Mouse (Mus musculus): ENCODE measurements around the gene 2410004P03Rik. TPM values are rescaled to one million over a fixed set of nuclear protein-coding genes. Genes with fewer than 3 reads are reported as not detected.

Gene 2410004P03Rik
- polyA plus RNA-seq, 1 experiment from 2014 or later: 0.29 TPM

DNA sequence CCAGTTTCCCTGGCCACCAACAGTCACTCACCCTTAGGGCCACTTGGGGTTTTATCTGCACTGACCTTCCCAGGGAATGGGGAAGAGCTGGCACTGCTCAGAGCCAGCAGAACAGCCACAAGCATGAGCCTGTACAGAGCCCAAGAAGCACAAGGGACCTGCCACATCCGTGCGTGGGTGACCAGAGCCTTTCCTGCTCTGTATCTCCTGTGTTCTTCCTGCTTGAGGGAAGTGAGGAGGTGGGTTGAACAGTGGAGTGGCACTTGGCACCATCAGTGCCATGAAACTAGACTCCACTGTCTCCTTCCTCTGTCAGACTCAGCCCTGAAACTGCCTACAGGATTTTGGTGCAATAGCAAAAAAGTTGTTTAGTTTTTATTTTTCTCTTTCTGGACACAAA lies 41.1 kb upstream of the 2410004P03Rik start:
- H3K4me2 ChIP-seq (replicated peaks; ENCODE audit: low read depth): no peak overlapping the region
- H3K4me3 ChIP-seq (ENCODE audit: low read depth, low read length): no peak overlapping the region
- no peak for DNase-seq (ENCODE audit: low spot score)
- H3K9ac ChIP-seq (ENCODE audit: low read length): no peak overlapping the region
- no peaks in the 10 kb centered on the region for H3K4me1 ChIP-seq (replicated peaks; ENCODE audit: control insufficient read depth, insufficient read depth)
- ATAC-seq (ENCODE audit: low FRiP score, low TSS enrichment): no peak
- H3K9me3 ChIP-seq (ENCODE audit: control insufficient read depth, low read length): no peaks in the 10 kb centered on the region
- H3K27ac ChIP-seq (replicated peaks): no peak overlapping the region
- no peaks in the 10 kb centered on the region for H3K27me3 ChIP-seq (ENCODE audit: control insufficient read depth, insufficient read depth, low read length)
- H3K36me3 ChIP-seq (ENCODE audit: control insufficient read depth, insufficient read depth, low read length): no peaks in the 10 kb centered on the region
- TF ChIP-seq EP300 (optimal IDR thresholded peaks at IDR 0.05) (no peak), CTCF (IDR thresholded peaks at IDR 0.05; ENCODE audit: low read depth) (no peak)
- whole genome bisulfite sequencing: 61% methylated on average over 2 of the region's 2 CpGs

GRCm38 (mm10) chr12:17051057-17051456 lies 39.5 kb upstream of the 2410004P03Rik start:
- 44% methylated on average over 4 of the region's 4 CpGs for WGBS
- no peak for ATAC-seq (ENCODE audit: low FRiP score, low TSS enrichment)

DNA sequence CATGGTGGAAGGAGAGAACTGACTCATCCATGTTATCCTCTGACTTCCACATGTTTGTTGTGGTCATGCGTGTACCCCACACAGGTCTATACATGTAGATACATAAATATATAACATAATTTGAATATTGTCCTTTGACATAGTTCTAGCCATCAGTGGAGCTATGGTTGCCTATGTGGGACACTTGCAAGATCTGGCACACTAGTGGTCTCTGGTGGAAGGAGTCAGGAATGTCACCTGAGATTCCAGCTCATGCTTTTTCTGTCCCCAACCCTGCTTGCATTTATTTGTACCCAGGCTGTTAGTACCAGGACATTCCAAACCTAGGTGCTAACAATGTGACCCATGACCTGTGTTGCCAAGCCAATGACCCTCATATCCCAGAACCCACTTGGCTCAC lies 38.3 kb upstream of the 2410004P03Rik start:
- no peak overlapping the region for H3K9ac ChIP-seq (ENCODE audit: low read length)
- DNase-seq (ENCODE audit: low spot score) (no peak), ATAC-seq (ENCODE audit: low FRiP score, low TSS enrichment) (no peak)
- TF ChIP-seq EP300 (optimal IDR thresholded peaks at IDR 0.05): no peak
- TF ChIP-seq CTCF (IDR thresholded peaks at IDR 0.05; ENCODE audit: low read depth): peak; percentile 25; the same call in 1 of the 2 replicates
- no peak overlapping the region for H3K27ac ChIP-seq (replicated peaks)
- 97% methylated on average over 1 of the region's 1 CpGs for WGBS
- no peaks in the 10 kb centered on the region for H3K4me1 ChIP-seq (replicated peaks; ENCODE audit: control insufficient read depth, insufficient read depth)
- H3K27me3 ChIP-seq (ENCODE audit: control insufficient read depth, insufficient read depth, low read length): no peaks in the 10 kb centered on the region
- H3K4me2 ChIP-seq (replicated peaks; ENCODE audit: low read depth): no peak overlapping the region
- H3K36me3 ChIP-seq (ENCODE audit: control insufficient read depth, insufficient read depth, low read length): no peaks in the 10 kb centered on the region
- H3K9me3 ChIP-seq (ENCODE audit: control insufficient read depth, low read length): no peaks in the 10 kb centered on the region
- H3K4me3 ChIP-seq (ENCODE audit: low read depth, low read length): no peak overlapping the region

More at GRCm38 (mm10) chr12:17051057-17051456, 39.5 kb upstream of the 2410004P03Rik start:
- Histone ChIP-seq H3K9ac (ENCODE audit: low read length) (no peak overlapping the region), H3K4me2 (replicated peaks; ENCODE audit: low read depth) (no peak overlapping the region), H3K9me3 (ENCODE audit: control insufficient read depth, low read length) (no peaks in the 10 kb centered on the region), H3K4me1 (replicated peaks; ENCODE audit: control insufficient read depth, insufficient read depth) (no peaks in the 10 kb centered on the region), H3K4me3 (ENCODE audit: low read depth, low read length) (no peak overlapping the region), H3K36me3 (ENCODE audit: control insufficient read depth, insufficient read depth, low read length) (no peaks in the 10 kb centered on the region), H3K27me3 (ENCODE audit: control insufficient read depth, insufficient read depth, low read length) (no peaks in the 10 kb centered on the region), H3K27ac (replicated peaks) (no peak overlapping the region)
- DNase-seq (ENCODE audit: low spot score): no peak
- no peak for TF ChIP-seq CTCF (IDR thresholded peaks at IDR 0.05; ENCODE audit: low read depth)
- no peak for TF ChIP-seq EP300 (optimal IDR thresholded peaks at IDR 0.05)

GRCm38 (mm10) chr12:17048979-17049612 lies 37.6 kb upstream of the 2410004P03Rik start:
- H3K4me3 ChIP-seq (ENCODE audit: low read depth, low read length): no peak overlapping the region
- TF ChIP-seq EP300 (optimal IDR thresholded peaks at IDR 0.05) (no peak), CTCF (IDR thresholded peaks at IDR 0.05; ENCODE audit: low read depth) (no peak)
- H3K27me3 ChIP-seq (ENCODE audit: control insufficient read depth, insufficient read depth, low read length): no peaks in the 10 kb centered on the region
- H3K9ac ChIP-seq (ENCODE audit: low read length): no peak overlapping the region
- no peak for DNase-seq (ENCODE audit: low spot score)
- H3K9me3 ChIP-seq (ENCODE audit: control insufficient read depth, low read length): no peaks in the 10 kb centered on the region
- 78% methylated on average over 7 of the region's 7 CpGs for WGBS
- H3K36me3 ChIP-seq (ENCODE audit: control insufficient read depth, insufficient read depth, low read length): no peaks in the 10 kb centered on the region
- H3K27ac ChIP-seq (replicated peaks): no peak overlapping the region
- H3K4me1 ChIP-seq (replicated peaks; ENCODE audit: control insufficient read depth, insufficient read depth): no peaks in the 10 kb centered on the region
- no peak overlapping the region for H3K4me2 ChIP-seq (replicated peaks; ENCODE audit: low read depth)
- no peak for ATAC-seq (ENCODE audit: low FRiP score, low TSS enrichment)

DNA sequence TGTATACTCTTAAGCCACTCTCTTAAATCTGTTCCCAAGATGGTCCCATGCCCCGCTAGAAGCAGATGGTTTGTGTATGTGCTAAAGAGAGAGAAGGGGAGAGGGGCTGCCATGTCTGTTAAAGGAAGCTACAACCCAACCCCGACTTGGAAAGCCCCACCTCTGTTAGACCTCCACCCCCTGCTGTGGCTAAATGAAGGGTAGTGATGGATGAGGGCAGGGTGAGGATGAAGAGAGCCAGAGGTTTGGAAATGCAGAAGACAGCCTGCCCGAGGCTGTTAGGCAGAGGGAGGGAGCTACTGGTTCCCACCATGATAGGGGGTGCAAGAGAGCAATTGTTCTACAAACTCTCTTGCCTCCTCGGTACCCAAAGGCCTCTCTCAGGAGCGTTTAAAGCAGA lies 31.8 kb upstream of the 2410004P03Rik start:
- H3K27ac ChIP-seq (replicated peaks): no peak overlapping the region
- TF ChIP-seq EP300 (optimal IDR thresholded peaks at IDR 0.05) (no peak), CTCF (IDR thresholded peaks at IDR 0.05; ENCODE audit: low read depth) (no peak)

GRCm38 (mm10) chr12:17040567-17040966 lies 29.0 kb upstream of the 2410004P03Rik start:
- ATAC-seq (ENCODE audit: low FRiP score, low TSS enrichment) (no peak), DNase-seq (ENCODE audit: low spot score) (no peak)
- Histone ChIP-seq H3K27ac (replicated peaks) (no peak overlapping the region), H3K9me3 (ENCODE audit: control insufficient read depth, low read length) (no peaks in the 10 kb centered on the region), H3K36me3 (ENCODE audit: control insufficient read depth, insufficient read depth, low read length) (no peaks in the 10 kb centered on the region), H3K4me3 (ENCODE audit: low read depth, low read length) (no peak overlapping the region), H3K27me3 (ENCODE audit: control insufficient read depth, insufficient read depth, low read length) (no peaks in the 10 kb centered on the region), H3K4me2 (replicated peaks; ENCODE audit: low read depth) (no peak overlapping the region), H3K9ac (ENCODE audit: low read length) (no peak overlapping the region), H3K4me1 (replicated peaks; ENCODE audit: control insufficient read depth, insufficient read depth) (no peaks in the 10 kb centered on the region)
- whole genome bisulfite sequencing: 22% methylated on average over 1 of the region's 1 CpGs
- TF ChIP-seq EP300 (optimal IDR thresholded peaks at IDR 0.05): no peak
- TF ChIP-seq CTCF (IDR thresholded peaks at IDR 0.05; ENCODE audit: low read depth): no peak

More for the DNA sequence above, 31.8 kb upstream of the 2410004P03Rik start:
- Histone ChIP-seq H3K27me3 (ENCODE audit: control insufficient read depth, insufficient read depth, low read length) (no peaks in the 10 kb centered on the region), H3K4me2 (replicated peaks; ENCODE audit: low read depth) (no peak overlapping the region), H3K4me1 (replicated peaks; ENCODE audit: control insufficient read depth, insufficient read depth) (no peaks in the 10 kb centered on the region), H3K36me3 (ENCODE audit: control insufficient read depth, insufficient read depth, low read length) (no peaks in the 10 kb centered on the region), H3K9ac (ENCODE audit: low read length) (no peak overlapping the region), H3K9me3 (ENCODE audit: control insufficient read depth, low read length) (no peaks in the 10 kb centered on the region), H3K4me3 (ENCODE audit: low read depth, low read length) (no peak overlapping the region)
- DNase-seq (ENCODE audit: low spot score) (no peak), ATAC-seq (ENCODE audit: low FRiP score, low TSS enrichment) (no peak)
- 39% methylated on average over 5 of the region's 5 CpGs for WGBS
